Mouse (Mus musculus) megakaryocyte, embryonic 14.5 days (primary cell): Measurements from ENCODE around the gene Gm17606.

Experiments used
- FLI1 ChIP-seq: IDR thresholded peaks from 2 replicates; pipeline ENCODE4 v1.6.1; 2012; ENCODE audit warnings: low read length, inconsistent platforms, mixed read lengths
- GATA1 ChIP-seq: IDR thresholded peaks from 3 replicates; pipeline ENCODE4 v1.6.1; 2012; ENCODE audit warnings: mixed read lengths, low read length, inconsistent platforms, borderline replicate concordance

GRCm38 (mm10) chr14:54647900-54648299 lies 7.1 kb downstream of the Gm17606 start:
- TF ChIP-seq GATA1 = no peak
- TF ChIP-seq FLI1 = no peak
